ENCODE assay signal across 8 mouse cellular contexts in the genomic region with DNA sequence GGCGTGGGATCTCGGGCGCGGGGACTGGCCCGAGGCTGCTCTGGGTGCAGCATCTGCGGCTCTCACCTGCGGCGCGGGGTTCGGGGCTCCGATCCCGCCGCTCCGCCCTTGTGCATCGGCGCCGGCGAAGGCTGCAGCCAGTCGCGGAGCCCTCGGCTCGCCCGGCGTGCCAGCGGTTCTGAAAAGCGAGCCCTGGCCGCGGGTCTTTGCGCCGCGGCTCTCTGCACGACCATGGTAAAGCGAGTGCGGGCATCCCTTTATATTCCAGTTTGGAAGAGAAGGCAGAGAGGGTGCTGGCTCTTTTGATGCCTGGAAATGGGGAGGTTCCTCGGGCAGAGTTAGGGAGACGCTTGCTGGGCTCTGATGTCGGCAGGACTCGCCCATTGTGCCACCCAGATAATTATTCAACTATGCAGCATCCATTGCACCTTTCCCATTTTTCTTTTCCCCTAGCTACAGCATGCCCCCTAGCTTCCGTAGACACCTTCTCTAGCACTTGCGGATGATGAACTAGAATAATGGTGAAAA. TPM values are rescaled to one million over a fixed set of nuclear protein-coding genes. Genes with fewer than 3 reads are reported as not detected.
DNase-seq lines count a peak whose midpoint lies in the region; ATAC-seq lines count a peak whose summit lies in the region.

No protein-coding gene starts in this region.

- peaks cover 19% of the 10 kb centered on the region for H3K4me1 ChIP-seq in heart, embryonic 11.5 days (ENCODE audit: control insufficient read depth, insufficient read depth, low read length)
- H3K4me1 ChIP-seq in kidney, embryonic 16.5 days (ENCODE audit: insufficient read depth, low read length): peaks cover 13% of the 10 kb centered on the region
- peaks cover 2% of the 10 kb centered on the region; the same call in 1 of the 2 replicates for H3K4me1 ChIP-seq in liver, embryonic 11.5 days (replicated peaks; ENCODE audit: control insufficient read depth, insufficient read depth, low read length)
- peaks cover 40% of the 10 kb centered on the region for H3K4me1 ChIP-seq in neural tube, embryonic 13.5 days (replicated peaks)

- H3K9me3 ChIP-seq in heart, embryonic 11.5 days (replicated peaks; ENCODE audit: control insufficient read depth, low read length): no peaks in the 10 kb centered on the region
- no peaks in the 10 kb centered on the region for H3K9me3 ChIP-seq in kidney, embryonic 16.5 days (ENCODE audit: low read length)
- H3K9me3 ChIP-seq in liver, embryonic 11.5 days (ENCODE audit: control insufficient read depth, low read length): no peaks in the 10 kb centered on the region
- no peaks in the 10 kb centered on the region for H3K9me3 ChIP-seq in neural tube, embryonic 13.5 days

- peak; percentile 41; the same call in 1 of the 2 replicates for ATAC-seq in heart, embryonic 11.5 days (replicated peaks; ENCODE audit: insufficient number of reproducible peaks, low FRiP score, low TSS enrichment)
- peak; percentile 3; the same call in 1 of the 2 replicates for ATAC-seq in kidney, embryonic 16.5 days (ENCODE audit: low FRiP score, low TSS enrichment)
- 0 out of 2 replicates have a peak, but pooled peaks have one; percentile 8 for ATAC-seq in liver, embryonic 11.5 days (replicated peaks; ENCODE audit: low FRiP score)
- peak; percentile 10 for ATAC-seq in neural tube, embryonic 13.5 days (ENCODE audit: low read depth)

- H3K9ac ChIP-seq in heart, embryonic 11.5 days (ENCODE audit: low read depth, low read length): peak overlapping the region; percentile 88
- H3K9ac ChIP-seq in kidney, embryonic 16.5 days (replicated peaks; ENCODE audit: low read length): peak overlapping the region; percentile 86
- H3K9ac ChIP-seq in liver, embryonic 11.5 days (ENCODE audit: low read depth, low read length): peak overlapping the region; percentile 77
- H3K9ac ChIP-seq in neural tube, embryonic 13.5 days: peak overlapping the region; percentile 98

- DNase-seq in 3134 (ENCODE audit: extremely low read depth, insufficient read length, low spot score) (peak; percentile 70), adipocyte (ENCODE audit: low spot score) (peak; percentile 53)
- DNase-seq in embryo, embryonic 11 days: peak; percentile 73
- DNase-seq in liver, embryonic 11.5 days (ENCODE audit: low spot score): peak; percentile 59
- DNase-seq in testis, postnatal 10 days (ENCODE audit: low spot score): peak; percentile 60

- no peaks in the 10 kb centered on the region for H3K36me3 ChIP-seq in heart, embryonic 11.5 days (ENCODE audit: control insufficient read depth, insufficient read depth, low read length)
- no peaks in the 10 kb centered on the region; the same call in 1 of the 2 replicates for H3K36me3 ChIP-seq in kidney, embryonic 16.5 days (ENCODE audit: insufficient read depth, low read length)
- H3K36me3 ChIP-seq in liver, embryonic 11.5 days (ENCODE audit: control insufficient read depth, insufficient read depth, low read length): no peaks in the 10 kb centered on the region
- H3K36me3 ChIP-seq in neural tube, embryonic 13.5 days: peaks cover 6% of the 10 kb centered on the region; the same call in 1 of the 2 replicates

- H3K27me3 ChIP-seq in heart, embryonic 11.5 days (ENCODE audit: control insufficient read depth, insufficient read depth, low read length): no peaks in the 10 kb centered on the region
- H3K27me3 ChIP-seq in kidney, embryonic 16.5 days (ENCODE audit: insufficient read depth, low read length): no peaks in the 10 kb centered on the region
- no peaks in the 10 kb centered on the region for H3K27me3 ChIP-seq in liver, embryonic 11.5 days (replicated peaks; ENCODE audit: control insufficient read depth, insufficient read depth, low read length)
- no peaks in the 10 kb centered on the region for H3K27me3 ChIP-seq in neural tube, embryonic 13.5 days

- H3K4me2 ChIP-seq in heart, embryonic 11.5 days: peak overlapping the region; percentile 85
- peak overlapping the region; percentile 82 for H3K4me2 ChIP-seq in kidney, embryonic 16.5 days (replicated peaks; ENCODE audit: low read depth, low read length)
- peak overlapping the region; percentile 99 for H3K4me2 ChIP-seq in liver, embryonic 11.5 days
- H3K4me2 ChIP-seq in neural tube, embryonic 13.5 days: peak overlapping the region; percentile 58

- H3K27ac ChIP-seq in heart, embryonic 11.5 days (ENCODE audit: low read depth, low read length): peak overlapping the region; percentile 92
- peak overlapping the region; percentile 92 for H3K27ac ChIP-seq in kidney, embryonic 16.5 days (ENCODE audit: low read length)
- H3K27ac ChIP-seq in liver, embryonic 11.5 days (ENCODE audit: low read depth, low read length): peak overlapping the region; percentile 80
- H3K27ac ChIP-seq in neural tube, embryonic 13.5 days (replicated peaks): peak overlapping the region; percentile 99

- H3K4me3 ChIP-seq in heart, embryonic 11.5 days (ENCODE audit: low read depth, low read length): peak overlapping the region; percentile 80
- peak overlapping the region; percentile 97 for H3K4me3 ChIP-seq in kidney, embryonic 16.5 days (ENCODE audit: low read length)
- peak overlapping the region; percentile 95 for H3K4me3 ChIP-seq in liver, embryonic 11.5 days (ENCODE audit: low read depth, low read length)
- peak overlapping the region; percentile 95 for H3K4me3 ChIP-seq in neural tube, embryonic 13.5 days

- WGBS in heart, embryonic 11.5 days (ENCODE audit: insufficient replicate concordance): under 1% methylated on average over 40 of the region's 40 CpGs
- 0% methylated on average over 39 of the region's 40 CpGs for WGBS in kidney, embryonic 16.5 days
- under 1% methylated on average over 33 of the region's 40 CpGs for WGBS in liver, embryonic 11.5 days
- under 1% methylated on average over 40 of the region's 40 CpGs for WGBS in neural tube, embryonic 13.5 days

RNA-seq across cellular contexts. Expression of a gene that starts 1.1 kb away (rescaled TPM):
- polyA plus RNA-seq in heart, embryonic 11.5 days (2014; fragmentation: Nextera tagmentation; extraction: Ambion mirVana): 16.6 and 19.5 TPM in 2 replicates
- 17.5 and 24.3 TPM in 2 replicates for polyA plus RNA-seq in kidney, embryonic 16.5 days (2015; fragmentation: Nextera tagmentation; extraction: Ambion mirVana)
- 11.3 and 13.8 TPM in 2 replicates for polyA plus RNA-seq in liver, embryonic 11.5 days (2014; fragmentation: Nextera tagmentation; extraction: Ambion mirVana)
- polyA plus RNA-seq in neural tube, embryonic 13.5 days (2015; fragmentation: Nextera tagmentation; extraction: Ambion mirVana): 106 and 116 TPM in 2 replicates

RNA-seq across cellular contexts. Expression of a gene that starts 1.2 kb away (rescaled TPM):
- polyA plus RNA-seq in heart, embryonic 11.5 days (2014; fragmentation: Nextera tagmentation; extraction: Ambion mirVana): 23.3 and 26.5 TPM in 2 replicates
- polyA plus RNA-seq in kidney, embryonic 16.5 days (2015; fragmentation: Nextera tagmentation; extraction: Ambion mirVana): 38.5 and 41.3 TPM in 2 replicates
- 33.8 and 37.1 TPM in 2 replicates for polyA plus RNA-seq in liver, embryonic 11.5 days (2014; fragmentation: Nextera tagmentation; extraction: Ambion mirVana)
- 27.0 and 27.5 TPM in 2 replicates for polyA plus RNA-seq in neural tube, embryonic 13.5 days (2015; fragmentation: Nextera tagmentation; extraction: Ambion mirVana)

Comparison
In these comparisons a context has a peak if more than half of its experiments do, and no peak if none do; other contexts are left out.
1. Peak in every context shown above with its lines: DNase-seq, ATAC-seq, H3K4me3 ChIP-seq and H3K27ac ChIP-seq.